Mouse (Mus musculus) forebrain, embryonic 12.5 days (tissue): ENCODE measurements around the gene Slc1a3. TPM values are rescaled to one million over a fixed set of nuclear protein-coding genes. Genes with fewer than 3 reads are reported as not detected.

Experiments used
- ATAC-seq: fragments of 200-750 bp; cut with Nextera tagmentation; 2 replicates; pipeline ENCODE4 v1.8.0; 2017; ENCODE audit warnings: moderate TSS enrichment; ENCODE audit not compliant: low FRiP score
- H3K27ac ChIP-seq: fragments of 300-500 bp; sonication (generic); 2 replicates; pipeline ENCODE4 v1.5.1; 2016; ENCODE audit warnings: mild to moderate bottlenecking
- H3K27me3 ChIP-seq: fragments of 300-500 bp; sonication (generic); 2 replicates; pipeline ENCODE4 v1.6.1; 2016; ENCODE audit warnings: mild to moderate bottlenecking
- H3K36me3 ChIP-seq: fragments of 300-500 bp; sonication (generic); replicated peaks from 2 replicates; pipeline ENCODE4 v1.6.1; 2016; ENCODE audit warnings: mild to moderate bottlenecking
- H3K4me1 ChIP-seq: fragments of 300-500 bp; sonication (generic); 2 replicates; pipeline ENCODE4 v1.6.1; 2016
- H3K4me2 ChIP-seq: fragments of 300-500 bp; sonication (generic); 2 replicates; pipeline ENCODE4 v1.6.1; 2016; ENCODE audit warnings: mild to moderate bottlenecking, moderate library complexity
- H3K4me3 ChIP-seq: fragments of 300-500 bp; sonication (generic); replicated peaks from 2 replicates; pipeline ENCODE4 v1.5.1; 2016; ENCODE audit warnings: mild to moderate bottlenecking
- H3K9ac ChIP-seq: fragments of 300-500 bp; sonication (generic); 2 replicates; pipeline ENCODE4 v1.6.1; 2016; ENCODE audit warnings: mild to moderate bottlenecking
- H3K9me3 ChIP-seq: fragments of 300-500 bp; sonication (generic); 2 replicates; pipeline ENCODE4 v1.6.1; 2016
- WGBS: fragments of 180-500 bp; shearing (Covaris S2); methylation state at CpG from one replicate; pipeline ENCODE4 v1.1.7; 2016; 5-methylcytosine and 5-hydroxymethylcytosine counted together
- polyA plus RNA-seq: library from polyadenylated mRNA; unstranded; fragments of >200 nt; fragmentation: Nextera tagmentation; extraction: Ambion mirVana; gene quantifications from 2 replicates; pipeline ENCODE4 v1.2.1, GENCODE M21; 2016

Gene Slc1a3
- polyA plus RNA-seq, 1 experiment from 2014 or later, result 63.9 TPM

DNA sequence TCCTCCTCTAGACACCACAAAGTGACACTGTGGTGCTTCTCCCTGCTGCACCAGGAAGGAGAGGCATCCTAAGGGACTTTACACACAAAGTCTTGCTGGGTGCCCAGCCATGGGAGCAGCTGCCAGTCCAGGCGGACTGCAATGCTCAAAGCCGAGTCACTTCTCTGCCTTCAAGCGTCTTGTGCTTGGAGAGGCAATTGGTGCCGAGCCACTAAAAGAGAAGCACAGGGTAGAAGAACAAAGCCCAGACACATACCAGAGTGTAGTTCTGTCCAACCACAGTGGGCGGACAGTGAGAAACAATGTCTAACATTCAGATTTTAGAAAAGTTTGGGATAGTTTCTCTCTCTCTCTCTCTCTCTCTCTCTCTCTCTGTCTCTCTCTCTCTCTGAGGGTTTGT, 38.0 kb downstream of the Slc1a3 start:
- Histone ChIP-seq H3K36me3 (no peaks in the 10 kb centered on the region), H3K4me2 (no peak overlapping the region), H3K27ac (no peak overlapping the region), H3K4me1 (no peaks in the 10 kb centered on the region), H3K9ac (no peak overlapping the region), H3K27me3 (no peaks in the 10 kb centered on the region), H3K4me3 (no peak overlapping the region), H3K9me3 (no peaks in the 10 kb centered on the region)
- ATAC-seq, result no peak
- WGBS, result 77% methylated on average over 5 of the region's 5 CpGs

DNA sequence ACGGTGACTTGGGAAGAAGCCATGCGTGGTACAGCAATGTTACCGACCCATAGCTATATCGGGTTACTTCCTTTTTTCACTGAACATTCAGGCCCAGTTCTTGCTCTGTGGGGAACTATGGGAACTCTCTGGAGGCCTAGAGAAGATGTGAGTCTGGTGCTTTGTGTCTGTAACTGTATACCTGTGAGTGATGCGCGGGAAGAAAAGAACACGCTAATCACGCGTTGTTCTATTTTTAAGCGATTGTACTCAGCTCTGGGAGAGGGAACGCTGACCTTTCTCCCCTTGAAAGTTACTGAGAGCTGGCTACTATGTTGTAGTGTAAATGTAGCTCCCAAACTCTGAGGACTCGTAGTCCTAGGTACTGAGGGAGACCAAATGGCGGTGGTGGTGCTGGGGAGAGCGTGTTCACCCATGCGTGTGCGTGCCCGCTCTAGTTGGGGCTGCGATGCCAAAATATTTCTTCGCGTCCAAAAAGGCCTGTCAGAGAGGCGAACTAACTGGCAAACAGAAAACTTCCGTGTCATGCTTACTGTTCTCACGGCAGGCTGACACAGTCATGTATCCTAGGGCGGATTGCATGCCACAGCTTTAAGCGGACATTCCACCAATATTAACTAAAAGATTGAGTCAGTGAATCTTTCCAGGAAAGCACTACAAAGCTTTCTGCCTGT, 42.6 kb downstream of the Slc1a3 start:
- Histone ChIP-seq H3K9me3 (no peaks in the 10 kb centered on the region), H3K4me3 (no peak overlapping the region), H3K27ac (no peak overlapping the region), H3K9ac (no peak overlapping the region), H3K4me1 (peaks cover 10% of the 10 kb centered on the region), H3K36me3 (no peaks in the 10 kb centered on the region), H3K27me3 (no peaks in the 10 kb centered on the region), H3K4me2 (no peak overlapping the region)
- no peak for ATAC-seq
- 96% methylated on average over 25 of the region's 25 CpGs for WGBS

GRCm38 (mm10) chr15:8665675-8666350, 44.8 kb downstream of the Slc1a3 start:
- Histone ChIP-seq H3K36me3 (no peaks in the 10 kb centered on the region), H3K4me1 (peaks cover 20% of the 10 kb centered on the region), H3K4me3 (no peak overlapping the region), H3K9ac (no peak overlapping the region), H3K4me2 (no peak overlapping the region), H3K27me3 (no peaks in the 10 kb centered on the region), H3K9me3 (no peaks in the 10 kb centered on the region), H3K27ac (no peak overlapping the region)
- WGBS, result 95% methylated on average over 15 of the region's 15 CpGs
- ATAC-seq, result no peak

- Histone ChIP-seq H3K4me1 (peaks cover 38% of the 10 kb centered on the region), H3K9ac (peak overlapping the region; percentile 25; the same call in 1 of the 2 replicates)
Measured at GRCm38 (mm10) chr15:8663348-8664099, 47.0 kb downstream of the Slc1a3 start.

GRCm38 (mm10) chr15:8661856-8662255, 48.7 kb downstream of the Slc1a3 start:
- ATAC-seq, result no peak
- H3K9ac ChIP-seq, result no peak overlapping the region
- H3K27ac ChIP-seq, result no peak overlapping the region
- no peaks in the 10 kb centered on the region for H3K36me3 ChIP-seq
- no peak overlapping the region for H3K4me2 ChIP-seq
- no peaks in the 10 kb centered on the region for H3K27me3 ChIP-seq
- no peak overlapping the region for H3K4me3 ChIP-seq
- H3K9me3 ChIP-seq, result no peaks in the 10 kb centered on the region
- WGBS, result 78% methylated on average over 6 of the region's 6 CpGs
- H3K4me1 ChIP-seq, result peaks cover 44% of the 10 kb centered on the region

More at GRCm38 (mm10) chr15:8663348-8664099, 47.0 kb downstream of the Slc1a3 start:
- ATAC-seq, result peak; percentile 59; the same call in 1 of the 2 replicates
- 49% methylated on average over 17 of the region's 17 CpGs for WGBS
- Histone ChIP-seq H3K4me3 (no peak overlapping the region), H3K9me3 (no peaks in the 10 kb centered on the region), H3K4me2 (peak overlapping the region; percentile 32), H3K36me3 (no peaks in the 10 kb centered on the region), H3K27ac (peak overlapping the region; percentile 79), H3K27me3 (no peaks in the 10 kb centered on the region)

GRCm38 (mm10) chr15:8659977-8660376, 50.6 kb downstream of the Slc1a3 start:
- Histone ChIP-seq H3K27me3 (no peaks in the 10 kb centered on the region), H3K4me3 (no peak overlapping the region), H3K4me2 (peak overlapping the region; percentile 21; the same call in 1 of the 2 replicates), H3K27ac (peak overlapping the region; percentile 88), H3K9me3 (no peaks in the 10 kb centered on the region), H3K36me3 (no peaks in the 10 kb centered on the region), H3K4me1 (peaks cover 44% of the 10 kb centered on the region), H3K9ac (no peak overlapping the region)
- peak; percentile 56; the same call in 1 of the 2 replicates for ATAC-seq
- 8% methylated on average over 4 of the region's 4 CpGs for WGBS

GRCm38 (mm10) chr15:8659483-8659971, 51.0 kb downstream of the Slc1a3 start:
- Histone ChIP-seq H3K36me3 (no peaks in the 10 kb centered on the region), H3K27me3 (no peaks in the 10 kb centered on the region), H3K4me1 (peaks cover 44% of the 10 kb centered on the region), H3K9ac (no peak overlapping the region), H3K4me2 (peak overlapping the region; percentile 21), H3K27ac (peak overlapping the region; percentile 88), H3K9me3 (no peaks in the 10 kb centered on the region), H3K4me3 (no peak overlapping the region)
- peak; percentile 91 for ATAC-seq
- 6% methylated on average over 8 of the region's 8 CpGs for WGBS

DNA sequence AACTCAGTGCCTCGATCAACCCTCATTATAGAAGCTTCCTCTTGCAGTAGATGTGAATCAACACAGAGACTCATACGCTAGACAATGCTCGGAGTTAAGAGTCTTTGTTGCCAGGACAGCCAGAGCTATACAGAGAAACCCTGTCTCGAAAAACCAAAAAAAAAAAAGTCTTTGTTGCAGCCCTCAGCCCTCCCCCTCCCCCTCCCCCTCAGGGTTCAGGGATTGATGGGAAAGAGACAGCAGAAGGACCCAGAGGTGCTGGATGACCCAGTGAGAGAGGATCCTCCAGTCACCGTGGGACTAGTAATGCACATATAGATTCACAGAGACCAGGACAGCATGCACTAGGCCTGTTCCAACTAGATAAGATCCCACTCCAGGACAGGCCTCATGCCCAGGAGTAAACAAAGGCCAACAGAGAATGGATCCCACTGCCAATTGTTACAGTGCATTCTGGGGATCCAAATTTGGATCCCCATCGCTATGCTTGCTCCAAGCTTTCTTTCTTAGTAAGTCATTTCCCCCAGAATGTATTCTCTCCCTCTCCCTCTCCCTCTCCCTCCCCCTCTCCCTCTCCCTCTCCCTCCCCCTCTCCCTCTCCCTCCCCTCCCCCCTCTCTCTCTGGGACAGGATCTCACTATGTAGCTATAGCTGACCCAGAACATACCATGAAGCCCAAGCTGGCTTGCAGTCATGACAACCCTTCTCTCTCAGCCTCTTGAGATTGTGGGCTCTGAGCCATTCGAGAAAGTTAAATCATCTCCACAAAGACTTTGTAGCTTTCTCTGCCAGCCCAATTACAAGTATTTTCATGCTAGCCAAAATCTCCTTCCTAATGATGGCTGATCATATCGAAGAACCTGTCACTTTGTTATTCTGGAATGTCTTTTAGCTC, 52.2 kb downstream of the Slc1a3 start:
- H3K9ac ChIP-seq, result no peak overlapping the region
- no peaks in the 10 kb centered on the region for H3K36me3 ChIP-seq
- H3K27ac ChIP-seq, result peak overlapping the region; percentile 31; the same call in 1 of the 2 replicates
- no peaks in the 10 kb centered on the region for H3K27me3 ChIP-seq
- ATAC-seq, result no peak
- no peak overlapping the region for H3K4me3 ChIP-seq
- no peak overlapping the region for H3K4me2 ChIP-seq
- WGBS, result 67% methylated on average over 8 of the region's 8 CpGs
- H3K4me1 ChIP-seq, result peaks cover 40% of the 10 kb centered on the region
- H3K9me3 ChIP-seq, result no peaks in the 10 kb centered on the region

DNA sequence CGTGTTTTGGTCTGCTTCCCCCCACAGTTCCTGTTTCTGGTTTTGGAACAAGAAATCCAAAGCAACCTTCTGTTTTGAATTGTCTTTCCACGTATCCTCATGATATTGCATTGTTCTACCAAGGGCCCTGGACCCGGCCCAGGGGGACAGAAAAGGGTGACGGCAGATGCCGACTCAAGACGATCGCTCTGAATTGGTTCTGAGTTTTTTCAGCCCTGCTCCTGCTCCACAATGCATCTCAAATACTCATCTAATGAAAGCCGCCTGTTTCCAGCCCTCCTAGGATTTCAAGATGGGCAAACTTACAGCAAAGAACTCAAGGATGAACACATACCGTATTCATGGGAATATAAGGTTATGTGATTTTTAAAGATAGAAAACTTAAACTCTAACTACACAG, 55.3 kb downstream of the Slc1a3 start:
- Histone ChIP-seq H3K27me3 (no peaks in the 10 kb centered on the region), H3K4me2 (no peak overlapping the region), H3K4me1 (peaks cover 26% of the 10 kb centered on the region), H3K36me3 (no peaks in the 10 kb centered on the region), H3K27ac (no peak overlapping the region), H3K4me3 (no peak overlapping the region), H3K9ac (no peak overlapping the region), H3K9me3 (no peaks in the 10 kb centered on the region)
- WGBS, result 69% methylated on average over 9 of the region's 9 CpGs
- ATAC-seq, result no peak

DNA sequence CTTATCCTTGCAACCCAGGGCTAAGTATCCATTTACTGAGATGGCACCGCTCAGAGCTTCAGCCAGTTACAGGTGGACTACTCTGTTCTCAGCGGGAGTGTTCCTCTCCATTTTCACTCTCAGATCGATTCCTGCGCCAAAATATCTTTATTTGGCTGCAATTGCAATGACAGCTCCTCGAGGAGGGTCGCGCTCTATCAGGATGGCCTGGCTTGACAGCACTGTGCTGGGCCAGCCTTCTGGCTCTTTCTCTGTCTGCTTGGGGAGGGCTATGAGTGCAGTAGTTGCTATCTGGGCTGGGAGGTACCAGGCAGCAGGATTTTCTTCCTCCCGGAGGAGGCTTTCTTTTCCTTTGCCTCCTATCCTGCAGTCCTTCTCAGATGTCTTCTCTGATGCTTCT, 57.9 kb downstream of the Slc1a3 start:
- Histone ChIP-seq H3K4me1 (peaks cover 2% of the 10 kb centered on the region; the same call in 1 of the 2 replicates), H3K9me3 (no peaks in the 10 kb centered on the region), H3K4me2 (no peak overlapping the region), H3K36me3 (no peaks in the 10 kb centered on the region), H3K9ac (no peak overlapping the region), H3K27me3 (no peaks in the 10 kb centered on the region), H3K27ac (no peak overlapping the region), H3K4me3 (no peak overlapping the region)
- 91% methylated on average over 8 of the region's 8 CpGs for WGBS
- ATAC-seq, result no peak

DNA sequence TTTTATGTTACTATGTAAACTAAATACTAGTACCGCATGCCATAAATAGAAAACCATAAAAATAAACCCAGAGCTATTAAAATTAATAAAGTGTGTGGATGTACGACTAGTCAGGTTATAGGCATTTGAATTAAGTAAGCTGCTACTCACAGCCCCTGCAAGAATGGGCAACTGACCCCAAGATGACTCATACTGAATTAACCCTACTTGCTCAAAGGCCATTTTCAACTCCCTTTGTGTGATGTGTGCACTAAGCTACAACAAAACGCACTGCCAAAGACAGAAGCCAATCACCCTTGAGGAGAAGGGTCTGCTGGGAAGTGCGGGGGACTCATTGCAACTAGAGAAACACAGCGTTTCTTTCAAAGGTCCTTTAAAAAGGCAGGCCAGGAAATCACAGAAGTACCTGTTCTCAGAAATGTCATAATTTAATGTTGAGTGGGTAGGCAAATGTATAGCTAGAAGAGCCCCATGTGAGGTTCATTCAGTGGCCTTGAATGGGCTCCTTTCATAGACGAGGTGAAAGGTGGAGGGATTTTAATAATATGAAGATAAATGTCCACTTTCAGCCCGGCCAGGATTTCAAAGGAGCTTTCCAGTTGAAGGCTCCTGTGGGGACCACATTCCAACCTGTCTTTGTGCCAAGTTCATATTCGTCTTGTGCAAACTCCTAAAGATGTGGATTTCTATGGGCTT, 66.4 kb downstream of the Slc1a3 start:
- Histone ChIP-seq H3K27ac (no peak overlapping the region), H3K9me3 (no peaks in the 10 kb centered on the region), H3K4me1 (peaks cover 6% of the 10 kb centered on the region), H3K4me2 (no peak overlapping the region), H3K9ac (no peak overlapping the region), H3K27me3 (no peaks in the 10 kb centered on the region), H3K36me3 (peaks cover 15% of the 10 kb centered on the region), H3K4me3 (no peak overlapping the region)
- WGBS, result 39% methylated on average over 8 of the region's 8 CpGs
- ATAC-seq, result no peak
